Mouse (Mus musculus) CD4-positive, CD25-positive, alpha-beta regulatory T cell, adult 9 weeks (primary cell): ENCODE results near the gene Defb15. TPM values are rescaled to one million over a fixed set of nuclear protein-coding genes. Genes with fewer than 3 reads are reported as not detected.

Experiments used
- polyA plus RNA-seq: library from polyadenylated mRNA; unstranded; fragments of 100-300 nt; shearing (Covaris generic); gene quantifications from one replicate; pipeline ENCODE4 v1.2.1, GENCODE M21; 2017

The Defb15 gene
- not detected for polyA plus RNA-seq

DNA sequence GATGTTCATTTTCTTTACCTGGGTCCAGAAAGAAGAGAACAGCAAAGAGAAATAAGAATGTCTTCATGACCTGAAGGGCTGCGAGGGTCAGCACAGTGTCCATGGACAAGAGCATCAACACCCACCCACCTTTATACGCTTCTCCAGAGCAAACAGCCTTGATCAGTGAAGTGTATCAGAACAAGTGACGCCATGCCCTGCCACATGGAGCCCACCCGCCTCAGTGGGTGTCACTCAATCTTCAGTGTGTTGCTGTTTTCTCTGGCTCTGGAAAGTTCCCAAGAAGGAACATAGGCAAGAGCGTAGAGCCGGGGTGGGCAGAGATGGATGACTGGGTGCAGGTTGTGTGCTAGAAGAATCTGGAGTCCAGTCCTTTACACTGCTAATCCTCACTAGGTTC, at the start of gene Defb15:
Gene Defb15, minus strand, starts transcription at position 101 of the 400 bp plus-strand sequence.

DNA sequence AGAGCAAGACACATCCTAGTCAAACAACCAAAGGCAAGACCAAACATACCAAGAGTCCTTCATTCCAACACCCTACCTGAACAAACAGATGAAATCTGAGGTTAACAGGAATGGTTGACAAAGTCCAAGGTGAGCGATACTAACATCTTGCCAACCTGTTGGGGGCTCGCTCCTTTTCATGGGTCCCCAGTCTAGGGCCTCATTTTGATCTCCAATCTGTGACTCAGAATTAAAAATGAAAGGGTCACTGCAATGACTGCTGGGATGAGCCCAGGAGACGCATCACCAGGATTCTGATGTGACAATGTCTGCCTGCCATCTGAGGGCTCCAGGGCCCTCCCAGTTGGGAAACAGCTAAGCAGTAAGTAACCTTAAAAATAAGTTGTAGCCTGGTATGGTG, 37.0 kb upstream of the Defb15 start, which contains the start of gene Ccdc70:
Gene Ccdc70, plus strand, starts transcription at position 301 of the 400 bp plus-strand sequence.

DNA sequence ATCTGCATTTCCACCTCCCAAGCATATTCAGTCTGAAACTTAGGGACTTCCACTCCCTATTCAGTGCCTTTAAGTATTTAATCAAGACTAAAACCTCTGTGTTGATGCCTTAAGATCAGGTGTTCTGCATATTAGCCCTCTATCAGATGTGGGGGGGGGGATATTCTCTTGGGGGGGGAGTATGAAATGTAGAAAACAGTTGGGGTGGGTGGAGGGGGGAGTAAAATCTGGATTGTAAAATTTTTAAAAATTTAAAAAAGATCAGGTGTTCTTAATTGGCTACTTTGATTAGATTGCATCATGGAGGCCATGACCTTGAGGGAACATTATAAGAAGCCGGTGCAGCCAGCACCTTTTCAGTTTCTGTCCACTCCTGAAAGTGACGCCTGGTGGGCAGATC, 25.9 kb upstream of the Defb15 start, which contains the start of gene Fam90a1a:
Gene Fam90a1a, plus strand, starts transcription at position 301 of the 400 bp plus-strand sequence.

DNA sequence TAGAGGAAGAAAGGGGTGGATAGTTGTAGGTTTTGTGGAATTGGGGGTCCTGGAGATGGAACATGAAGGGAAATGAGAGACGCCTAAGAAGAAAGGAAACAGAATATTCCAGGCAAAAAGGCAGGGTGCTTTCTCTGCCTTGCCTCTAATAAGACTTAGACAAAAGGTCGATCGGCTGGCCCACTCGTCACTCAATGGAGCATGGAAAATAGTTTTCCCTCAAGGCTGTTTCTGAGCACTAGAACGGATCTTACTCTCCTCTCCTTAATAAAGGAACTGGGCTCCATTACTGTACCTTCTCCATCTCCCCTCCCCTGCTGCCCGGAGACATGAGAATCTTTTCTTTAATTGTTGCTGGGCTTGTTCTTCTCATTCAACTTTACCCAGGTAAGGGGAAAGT, 14.0 kb upstream of the Defb15 start, which contains the start of gene Defb13:
Gene Defb13, plus strand, starts transcription at position 301 of the 400 bp plus-strand sequence.

DNA sequence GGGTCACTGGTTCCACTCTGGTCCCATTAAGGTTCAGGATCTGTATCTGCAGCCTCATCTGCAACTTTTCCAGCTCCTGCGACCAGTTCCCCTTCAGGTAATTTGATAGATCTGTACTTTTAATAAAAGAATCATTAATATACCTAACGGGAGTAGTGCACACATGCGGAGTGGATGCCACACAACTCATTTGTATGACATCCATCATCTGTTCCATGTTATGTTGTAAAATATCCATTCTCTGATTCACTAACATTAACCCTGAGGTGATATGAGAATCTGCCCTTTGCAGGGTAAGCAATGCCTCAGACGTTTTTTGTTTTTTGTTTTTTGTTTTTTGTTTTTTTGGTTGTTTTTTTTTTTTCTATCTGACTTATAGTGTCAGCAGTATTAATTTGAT, 5.5 kb upstream of the Defb15 start, which contains the start of gene Defb35:
Gene Defb35, plus strand, starts transcription at position 301 of the 400 bp plus-strand sequence.

DNA sequence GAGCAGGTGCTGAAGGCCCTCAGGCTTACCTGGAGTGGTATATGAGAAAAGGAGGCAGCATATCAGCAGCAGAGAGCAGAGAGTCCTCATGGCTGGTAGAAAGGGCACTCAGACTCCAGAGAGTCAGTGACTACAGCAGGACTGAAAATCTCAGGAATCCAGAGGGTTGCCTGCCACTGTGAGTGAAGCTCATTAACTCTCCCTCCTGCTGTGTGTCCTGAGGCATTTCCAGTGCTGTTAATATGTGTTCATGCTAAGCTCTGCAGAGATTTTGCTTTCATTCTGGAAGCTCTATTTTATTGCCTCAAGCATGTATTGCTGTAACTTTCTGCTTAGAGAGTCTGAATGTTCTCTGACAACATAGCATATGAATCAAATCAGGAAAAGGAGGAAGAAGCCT, 26.2 kb downstream of the Defb15 start, which contains the start of gene Defb11:
Gene Defb11, minus strand, starts transcription at position 123 of the 400 bp plus-strand sequence.

GRCm38 (mm10) chr8:21885321-21885720, 47.2 kb downstream of the Defb15 start, which contains the start of gene Defb9:
Gene Defb9, minus strand, starts transcription at chr8:21885421.

Other genes with a start within 250 kb of the Defb15 start
- not detected for gene AY761184, start 229.1 kb downstream of the Defb15 start, polyA plus RNA-seq
- gene Defa24, start 198.2 kb downstream of the Defb15 start, polyA plus RNA-seq, result not detected
- gene Defb50, start 109.2 kb downstream of the Defb15 start, polyA plus RNA-seq, result not detected
- not detected for gene Defb2, start 92.8 kb downstream of the Defb15 start, polyA plus RNA-seq
- gene Defb10, start 73.8 kb downstream of the Defb15 start, polyA plus RNA-seq, result not detected
- gene Defb9, start 47.3 kb downstream of the Defb15 start, polyA plus RNA-seq, result not detected
- gene Defb11, start 26.3 kb downstream of the Defb15 start, polyA plus RNA-seq, result not detected
- gene Defb35, start 5.6 kb upstream of the Defb15 start, polyA plus RNA-seq, result not detected
- gene Defb13, start 14.1 kb upstream of the Defb15 start, polyA plus RNA-seq, result not detected
- not detected for gene Fam90a1a, start 26.0 kb upstream of the Defb15 start, polyA plus RNA-seq
- gene Ccdc70, start 37.1 kb upstream of the Defb15 start, polyA plus RNA-seq, result not detected
- 0.20 TPM for gene Atp7b, start 127.6 kb upstream of the Defb15 start, polyA plus RNA-seq
- gene Alg11, start 128.0 kb upstream of the Defb15 start, polyA plus RNA-seq, result 13.0 TPM
- 0.12 TPM for gene Nek5, start 192.3 kb upstream of the Defb15 start, polyA plus RNA-seq
- gene Nek3, start 233.7 kb upstream of the Defb15 start, polyA plus RNA-seq, result 8.1 TPM